Mouse (Mus musculus): ENCODE data around the gene Tusc2. TPM values are rescaled to one million over a fixed set of nuclear protein-coding genes. Genes with fewer than 3 reads are reported as not detected.
A peak's percentile ranks its signal among the peaks of the same experiment; 100 is the strongest.
"Not testable (repeated sequence)": the region's sequence is repeated elsewhere in the genome, so short reads cannot be mapped to it uniquely, and the experiment has no call there.

Tusc2 gene
- total RNA-seq, 2 experiments from 2014 or later = 28.7 to 35.1 TPM

DNA sequence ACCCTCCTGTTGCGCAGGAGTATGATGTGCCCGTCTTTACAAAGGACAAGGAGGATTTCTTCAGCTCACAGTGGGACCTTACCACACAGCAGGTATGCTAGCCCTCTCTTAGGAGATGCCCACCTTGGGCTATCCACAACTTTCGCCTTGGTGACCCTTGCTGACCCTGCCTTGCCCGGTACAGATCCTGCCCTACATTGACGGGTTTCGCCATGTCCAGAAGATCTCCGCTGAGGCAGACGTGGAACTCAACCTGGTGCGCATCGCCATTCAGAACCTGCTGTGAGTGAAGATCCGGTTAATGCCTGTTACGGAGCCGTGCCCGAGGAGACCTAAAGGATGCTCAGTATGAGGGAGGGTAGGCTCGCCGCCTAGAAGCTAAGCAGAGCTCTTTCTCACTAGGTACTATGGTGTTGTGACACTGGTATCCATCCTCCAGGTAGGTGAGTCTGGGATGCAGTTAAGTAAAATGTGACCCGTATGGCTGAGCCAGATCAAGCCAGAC lies 18.8 kb upstream of the Tusc2 start:
- intact Hi-C loops (cut with DNase I) = no loop called here
- DNase-seq = no peak

- DNase-seq = no peak
- intact Hi-C loops (cut with DNase I) = no loop called here
These were observed 18.3 kb upstream of the Tusc2 start for GRCm38 (mm10) chr9:107544729-107545128.

- intact Hi-C loops (cut with DNase I) = no loop called here
These were observed 17.9 kb upstream of the Tusc2 start for GRCm38 (mm10) chr9:107545199-107545598.

DNA sequence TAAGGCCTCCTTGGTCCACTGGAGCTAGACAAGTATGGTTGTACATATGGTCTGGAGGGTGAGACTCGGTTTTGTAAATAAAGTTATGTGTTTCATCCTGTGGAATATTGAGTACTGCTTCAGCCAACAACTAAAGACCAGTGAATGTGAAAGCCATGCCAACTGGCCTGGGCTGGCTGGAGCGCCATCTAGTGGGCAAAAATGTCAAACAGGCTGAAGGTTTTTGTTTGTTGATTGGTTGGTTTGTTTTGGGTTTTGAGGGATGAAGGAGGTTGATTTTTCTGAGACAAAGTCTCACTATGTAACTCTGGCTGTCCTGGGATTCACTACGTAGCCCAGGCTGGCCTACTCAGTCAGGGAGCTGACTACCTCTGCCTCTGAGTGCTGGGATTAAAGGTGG lies 17.5 kb upstream of the Tusc2 start:
- intact Hi-C loops (cut with DNase I) = no loop called here

More at GRCm38 (mm10) chr9:107545199-107545598, 17.9 kb upstream of the Tusc2 start:
- no peak for DNase-seq

GRCm38 (mm10) chr9:107547026-107547425 lies 16.0 kb upstream of the Tusc2 start, which contains the start of gene Zmynd10:
Zmynd10 (plus strand) TSS chr9:107547298.
- intact Hi-C loops (cut with DNase I) = no loop called here
- DNase-seq = peak; percentile 75 to 81

More for the DNA sequence above, 17.5 kb upstream of the Tusc2 start:
- DNase-seq = peak in 1 of 2 experiments; percentile 64

GRCm38 (mm10) chr9:107547957-107548356 lies 15.1 kb upstream of the Tusc2 start:
- DNase-seq = no peak
- intact Hi-C loops (cut with DNase I) = no loop called here

DNA sequence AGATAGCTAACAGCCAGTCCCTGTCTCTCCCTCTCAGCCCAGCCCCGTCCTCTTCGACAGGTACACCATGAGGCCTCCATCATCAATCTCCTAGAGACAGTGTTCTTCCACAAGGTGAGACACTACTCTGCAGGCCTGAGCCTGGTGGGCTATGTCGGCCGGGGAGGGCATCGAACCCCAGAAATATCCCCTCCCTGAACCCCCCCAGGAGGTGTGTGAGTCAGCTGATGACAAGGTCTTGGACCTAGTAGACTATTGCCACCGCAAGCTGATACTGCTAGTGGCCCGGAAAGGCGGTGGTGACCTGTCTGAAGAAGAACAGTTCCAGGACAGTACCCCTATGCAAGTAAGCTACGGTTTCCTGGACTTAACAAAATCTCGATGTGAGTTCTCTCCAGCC lies 14.2 kb upstream of the Tusc2 start:
- intact Hi-C loops (cut with DNase I) = no loop called here
- DNase-seq = no peak

DNA sequence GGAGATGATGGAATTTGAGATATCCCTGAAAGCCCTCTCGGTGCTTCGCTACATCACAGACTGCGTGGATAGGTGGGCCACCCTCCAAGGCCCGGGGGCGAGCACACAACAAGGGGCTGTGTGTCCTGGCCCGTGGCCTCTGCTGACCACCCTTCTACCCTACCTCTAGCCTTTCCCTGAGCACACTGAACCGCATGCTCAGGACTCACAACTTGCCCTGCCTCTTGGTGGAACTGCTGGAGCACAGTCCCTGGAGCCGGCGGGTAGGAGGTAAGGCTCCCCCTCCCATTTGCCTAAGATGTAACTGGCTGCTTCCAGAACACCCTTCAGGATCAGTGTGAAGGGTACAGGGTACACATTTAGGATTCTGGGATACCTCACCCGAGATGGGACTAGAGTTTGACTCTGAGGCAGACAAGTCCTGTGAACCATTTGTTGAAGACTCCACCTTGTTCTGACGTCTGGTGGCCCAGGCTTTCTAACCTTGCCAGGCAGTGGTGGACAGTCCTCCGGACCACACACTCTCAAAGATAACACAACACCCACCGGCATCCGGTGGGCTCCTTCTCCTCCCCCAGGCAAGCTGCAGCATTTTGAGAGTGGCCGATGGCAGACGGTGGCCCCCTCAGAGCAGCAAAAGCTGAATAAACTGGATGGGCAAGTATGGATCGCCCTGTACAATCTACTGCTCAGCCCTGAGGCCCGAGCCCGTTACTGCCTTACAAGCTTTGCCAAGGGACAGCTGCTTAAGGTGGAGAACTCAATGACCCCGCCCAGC lies 13.6 kb upstream of the Tusc2 start:
- intact Hi-C loops (cut with DNase I) = no loop called here

DNA sequence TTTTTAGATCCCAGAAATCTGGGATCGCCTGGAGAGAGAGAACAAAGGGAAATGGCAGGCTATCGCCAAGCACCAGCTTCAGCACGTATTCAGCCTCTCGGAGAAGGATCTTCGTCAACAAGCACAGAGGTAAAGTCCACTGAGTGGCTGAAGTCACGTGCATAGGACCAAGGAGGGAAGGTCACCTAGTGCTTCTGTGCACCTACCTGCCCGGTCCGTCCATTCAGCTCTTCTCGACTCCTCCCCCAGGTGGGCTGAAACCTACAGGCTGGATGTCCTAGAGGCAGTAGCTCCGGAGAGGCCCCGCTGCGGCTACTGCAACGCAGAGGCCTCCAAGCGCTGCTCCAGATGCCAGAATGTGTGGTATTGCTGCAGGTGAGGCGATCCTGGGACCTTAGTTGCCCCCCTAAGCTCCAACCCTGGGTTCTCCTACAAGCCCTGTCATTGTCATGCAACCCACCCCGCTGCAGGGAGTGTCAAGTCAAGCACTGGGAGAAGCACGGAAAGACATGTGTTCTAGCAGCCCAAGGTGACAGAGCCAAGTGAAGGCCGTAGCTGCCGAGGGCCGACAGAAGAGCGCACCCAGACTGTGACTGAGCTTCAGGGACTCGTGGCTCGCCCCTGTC lies 12.5 kb upstream of the Tusc2 start:
- no peak for DNase-seq
- intact Hi-C loops (cut with DNase I) = no loop called here

More for the DNA sequence above, 13.6 kb upstream of the Tusc2 start:
- DNase-seq = no peak

GRCm38 (mm10) chr9:107551117-107551889 lies 11.8 kb upstream of the Tusc2 start, which contains the start of gene Rassf1:
Rassf1 (plus strand) TSS chr9:107551555.
- intact Hi-C loops (cut with DNase I) = no loop called here
- DNase-seq = peak; percentile 63 to 69

DNA sequence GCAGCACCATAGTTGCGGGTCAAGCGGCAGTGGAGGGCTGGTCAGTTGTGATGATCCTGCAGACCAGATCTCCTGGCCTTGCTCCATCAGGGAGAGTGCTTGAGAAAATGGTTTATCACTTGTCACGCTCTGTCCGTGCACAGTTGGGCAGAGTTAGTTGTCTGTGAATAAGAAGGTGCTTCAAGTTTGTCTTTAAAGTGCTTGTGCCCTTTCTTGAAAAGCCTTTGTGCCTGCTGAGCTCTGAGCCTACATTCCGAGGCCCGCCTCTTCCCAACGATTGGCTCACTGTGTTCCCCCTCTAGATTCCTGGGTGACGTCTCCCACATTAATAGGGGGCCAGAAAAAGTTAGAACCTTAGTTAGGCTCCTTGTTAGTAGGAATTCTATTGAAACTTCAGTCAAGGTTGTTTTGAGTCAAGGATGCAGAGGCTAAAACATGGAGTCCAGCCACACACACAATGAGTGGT lies 11.1 kb upstream of the Tusc2 start:
- no peak for DNase-seq
- intact Hi-C loops (cut with DNase I) = no loop called here

- DNase-seq = no peak
- intact Hi-C loops (cut with DNase I) = no loop called here
These were observed 10.2 kb upstream of the Tusc2 start for GRCm38 (mm10) chr9:107552690-107553393.

DNA sequence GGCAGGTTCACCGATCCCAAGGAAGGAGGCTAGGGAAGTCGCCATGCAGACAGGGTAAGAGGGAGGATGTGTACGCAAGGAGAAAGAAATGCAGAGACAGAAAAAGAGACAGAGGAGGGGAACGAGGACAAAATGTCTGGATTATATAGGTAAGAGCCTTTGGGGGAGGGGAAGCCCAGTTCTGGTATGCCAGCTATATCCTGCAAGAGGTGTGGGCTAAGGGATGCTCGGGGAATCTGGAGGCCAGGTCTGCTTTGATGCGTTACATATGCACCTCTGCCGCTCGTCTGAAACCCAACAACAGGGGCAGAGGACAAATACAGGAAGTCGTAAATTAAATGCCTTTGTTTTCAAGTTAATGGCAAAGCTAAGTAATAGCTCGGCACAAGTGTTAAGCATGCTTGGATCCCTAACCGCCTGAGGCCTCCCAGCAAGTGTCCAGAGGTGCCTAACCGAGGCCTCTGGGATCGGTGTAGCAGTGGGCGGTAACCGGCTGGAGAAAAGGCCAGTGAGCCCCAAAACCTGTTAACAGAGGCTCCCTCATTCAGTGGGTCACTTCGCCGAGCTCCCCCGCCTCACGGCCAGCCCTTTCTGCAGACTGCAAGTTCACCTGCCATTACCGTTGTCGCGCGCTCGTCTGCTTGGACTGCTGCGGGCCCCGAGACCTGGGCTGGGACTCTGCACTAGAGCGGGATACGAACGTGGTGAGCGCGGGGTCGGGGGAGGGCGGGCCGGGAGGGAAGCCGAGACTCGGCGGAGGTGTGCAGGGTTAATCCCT lies 9.3 kb upstream of the Tusc2 start:
- DNase-seq = no peak
- intact Hi-C loops (cut with DNase I) = no loop called here

GRCm38 (mm10) chr9:107554319-107554825 lies 8.7 kb upstream of the Tusc2 start:
- peak; percentile 88 to 93 for DNase-seq
- intact Hi-C loops (cut with DNase I) = no loop called here

DNA sequence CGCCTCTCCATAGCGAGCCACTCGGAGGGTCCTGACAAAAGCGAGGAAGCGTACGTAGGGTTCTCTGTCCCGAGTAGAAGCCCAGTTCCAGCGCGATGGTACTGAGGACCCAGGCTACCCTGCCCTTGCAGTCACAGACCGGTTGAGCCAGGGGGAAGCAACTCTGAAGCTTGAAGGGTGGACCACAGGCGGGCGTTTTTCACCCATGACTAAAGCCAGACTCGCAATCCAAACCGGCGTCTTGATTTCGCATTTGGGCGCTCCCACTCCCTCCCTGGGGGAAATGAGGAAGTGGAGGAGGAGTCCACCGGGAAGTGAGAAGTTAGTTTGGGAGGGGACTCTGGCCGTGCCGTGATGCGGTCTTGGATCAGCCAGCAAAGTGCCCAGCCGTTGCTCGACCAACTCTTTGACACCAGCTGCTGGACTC lies 8.0 kb upstream of the Tusc2 start:
- DNase-seq = peak; percentile 65 to 66
- intact Hi-C loops (cut with DNase I) = no loop called here

GRCm38 (mm10) chr9:107555701-107556100 lies 7.4 kb upstream of the Tusc2 start:
- intact Hi-C loops (cut with DNase I) = no loop called here
- DNase-seq = no peak

GRCm38 (mm10) chr9:107556346-107556745 lies 6.7 kb upstream of the Tusc2 start:
- DNase-seq = no peak
- intact Hi-C loops (cut with DNase I) = no loop called here

GRCm38 (mm10) chr9:107565556-107565955 lies 2.5 kb downstream of the Tusc2 start:
- intact Hi-C loops (cut with DNase I) = not testable (repeated sequence)

More at GRCm38 (mm10) chr9:107565556-107565955, 2.5 kb downstream of the Tusc2 start:
- DNase-seq = not testable (repeated sequence)
